Mouse (Mus musculus): Measurements from ENCODE around the gene Vpreb1. TPM values are rescaled to one million over a fixed set of nuclear protein-coding genes. Genes with fewer than 3 reads are reported as not detected.
"Not testable (repeated sequence)": the region's sequence is repeated elsewhere in the genome, so short reads cannot be mapped to it uniquely, and the experiment has no call there.

Gene Vpreb1
- 1 to 10 TPM in 1 of 2 experiments, not detected in 1; 3.0 TPM for polyA plus RNA-seq (2017; shearing (Covaris generic))

- peak; percentile 95 for ATAC-seq
Observed at GRCm38 (mm10) chr16:16870617-16871331, at the start of gene Vpreb1, which contains the start of gene Top3b. Gene Vpreb1 (minus strand): TSS chr16:16870843. Gene Top3b (plus strand): TSS chr16:16870736.

- no peak for ATAC-seq
Observed at GRCm38 (mm10) chr16:16918441-16919117, 47.9 kb upstream of the Vpreb1 start.

- no peak for ATAC-seq
Observed at GRCm38 (mm10) chr16:16913440-16913839, 42.8 kb upstream of the Vpreb1 start.

GRCm38 (mm10) chr16:16911641-16912597, 41.3 kb upstream of the Vpreb1 start:
- peak; percentile 97 for ATAC-seq

- ATAC-seq: no peak
Observed at GRCm38 (mm10) chr16:16907799-16908198, 37.2 kb upstream of the Vpreb1 start.

- ATAC-seq: no peak
Observed at GRCm38 (mm10) chr16:16903188-16903587, 32.5 kb upstream of the Vpreb1 start.

- no peak for ATAC-seq
Observed at GRCm38 (mm10) chr16:16902329-16902728, 31.7 kb upstream of the Vpreb1 start.

- no peak for ATAC-seq
Observed at GRCm38 (mm10) chr16:16897056-16897584, 26.5 kb upstream of the Vpreb1 start.

GRCm38 (mm10) chr16:16896382-16897055, 25.9 kb upstream of the Vpreb1 start, which contains the start of gene Ppm1f:
Gene Ppm1f (plus strand): TSS chr16:16896469.
- ATAC-seq: peak; percentile 97

GRCm38 (mm10) chr16:16896015-16896381, 25.4 kb upstream of the Vpreb1 start:
- ATAC-seq: peak; percentile 16

GRCm38 (mm10) chr16:16892366-16892765, 21.7 kb upstream of the Vpreb1 start:
- no peak for ATAC-seq

- no peak for ATAC-seq
Observed at GRCm38 (mm10) chr16:16888341-16888740, 17.7 kb upstream of the Vpreb1 start.

GRCm38 (mm10) chr16:16879025-16879424, 8.4 kb upstream of the Vpreb1 start:
- ATAC-seq: no peak

GRCm38 (mm10) chr16:16870241-16870616, 414 bp downstream of the Vpreb1 start:
- ATAC-seq: no peak

- no peak for ATAC-seq
Observed at GRCm38 (mm10) chr16:16865696-16866561, 4.7 kb downstream of the Vpreb1 start.

GRCm38 (mm10) chr16:16865217-16865616, 5.4 kb downstream of the Vpreb1 start:
- ATAC-seq: no peak

- no peak for ATAC-seq
Observed at GRCm38 (mm10) chr16:16863978-16864377, 6.7 kb downstream of the Vpreb1 start, which contains the start of gene Igll1. Gene Igll1 (minus strand): TSS chr16:16863985.

GRCm38 (mm10) chr16:16862288-16862687, 8.4 kb downstream of the Vpreb1 start:
- no peak for ATAC-seq

- ATAC-seq: no peak
Observed at GRCm38 (mm10) chr16:16856731-16857476, 13.7 kb downstream of the Vpreb1 start.

- not testable (repeated sequence) for ATAC-seq
Observed at GRCm38 (mm10) chr16:16856054-16856453, 14.6 kb downstream of the Vpreb1 start.

All from CD4-positive, CD25-positive, alpha-beta regulatory T cell, adult 4 months (primary cell).